Mouse (Mus musculus) frontal cortex, adult 2 months (tissue): ENCODE results near the gene Smyd5. TPM values are rescaled to one million over a fixed set of nuclear protein-coding genes. Genes with fewer than 3 reads are reported as not detected.

Experiments used
- DNase-seq, 2 experiments: peaks; one replicate each; pipeline ENCODE4 v3.0.0; 2022; ENCODE audit warnings: low spot score in 1 of 2; ENCODE audit errors: extremely low spot score in 1 of 2
- polyA plus RNA-seq: library from polyadenylated mRNA; depleted of rRNA; stranded (reverse); fragments of >200 nt; gene quantifications from 2 replicates; pipeline ENCODE4 v1.2.3, GENCODE M21; 2012; rRNA removed

The Smyd5 gene
- 62.9 and 70.6 TPM in 2 replicates for polyA plus RNA-seq

DNA sequence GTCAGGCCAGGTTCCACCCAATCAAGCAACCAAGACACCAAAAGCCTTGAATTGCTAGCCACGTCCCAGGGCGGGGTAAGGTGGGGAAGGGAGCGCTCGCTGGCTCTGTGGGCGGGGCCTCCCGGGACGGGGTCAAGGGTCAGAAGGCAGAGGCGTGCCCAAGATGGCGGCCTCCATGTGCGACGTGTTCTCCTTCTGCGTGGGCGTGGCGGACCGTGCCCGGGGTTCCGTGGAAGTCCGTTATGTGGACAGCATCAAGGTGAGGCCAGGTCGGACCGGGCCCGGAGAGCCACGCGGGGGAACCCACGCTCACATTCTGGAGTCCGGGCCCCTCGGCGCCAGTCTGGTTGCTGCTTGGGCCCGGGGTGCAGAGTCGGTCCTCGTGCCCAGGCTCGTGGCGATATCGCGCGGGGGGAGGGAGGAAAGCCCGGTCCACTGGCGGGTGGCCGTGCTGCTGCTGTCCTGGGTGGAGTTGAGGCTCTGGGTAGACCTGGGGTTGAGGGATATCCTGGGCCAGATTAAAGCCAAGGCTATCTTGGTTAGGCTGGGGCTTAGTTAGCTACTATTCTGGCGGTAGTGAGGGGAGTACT is at the start of gene Smyd5:
Gene Smyd5 (plus strand): TSS at position 148 of the 590 bp plus-strand sequence.
- DNase-seq = peak; percentile 60 to 85

DNA sequence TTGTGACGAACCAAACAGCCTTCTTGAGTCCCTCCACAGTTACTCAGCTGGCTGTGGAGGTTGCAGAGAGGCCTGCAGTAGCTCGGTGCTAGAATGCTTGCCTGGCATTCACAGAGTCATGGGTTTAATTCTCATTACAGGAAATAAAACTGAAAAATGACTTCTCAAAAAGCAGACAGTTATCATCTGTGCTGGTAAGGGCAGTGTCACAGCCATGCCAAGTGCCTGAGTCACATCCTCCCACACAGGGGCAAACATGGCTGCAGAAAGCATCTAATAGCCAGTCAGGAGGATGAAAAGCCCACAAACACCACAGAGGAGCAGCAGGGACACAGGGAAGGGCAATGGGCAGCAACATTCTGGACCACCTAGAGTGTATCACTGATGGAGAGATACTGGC is 49.0 kb upstream of the Smyd5 start:
- no peak for DNase-seq

DNA sequence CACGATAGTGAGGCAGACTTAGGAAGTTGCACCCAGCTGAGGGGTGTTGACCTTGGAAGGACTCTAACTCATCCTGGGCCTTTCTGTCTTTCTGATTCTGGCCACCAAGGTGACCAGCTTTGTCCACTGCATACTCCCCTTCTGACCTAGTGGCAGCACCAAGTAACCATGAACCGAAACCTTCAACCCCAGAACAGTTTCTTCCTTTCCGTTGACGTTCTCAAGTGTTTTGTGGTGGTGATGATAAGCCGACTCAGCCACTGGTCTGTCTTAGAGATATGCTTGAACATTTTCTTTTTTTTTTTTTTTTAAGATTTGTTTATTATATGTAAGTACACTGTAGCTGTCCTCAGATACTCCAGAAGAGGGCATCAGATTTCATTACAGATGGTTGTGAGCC is 43.2 kb upstream of the Smyd5 start:
- no peak for DNase-seq

DNA sequence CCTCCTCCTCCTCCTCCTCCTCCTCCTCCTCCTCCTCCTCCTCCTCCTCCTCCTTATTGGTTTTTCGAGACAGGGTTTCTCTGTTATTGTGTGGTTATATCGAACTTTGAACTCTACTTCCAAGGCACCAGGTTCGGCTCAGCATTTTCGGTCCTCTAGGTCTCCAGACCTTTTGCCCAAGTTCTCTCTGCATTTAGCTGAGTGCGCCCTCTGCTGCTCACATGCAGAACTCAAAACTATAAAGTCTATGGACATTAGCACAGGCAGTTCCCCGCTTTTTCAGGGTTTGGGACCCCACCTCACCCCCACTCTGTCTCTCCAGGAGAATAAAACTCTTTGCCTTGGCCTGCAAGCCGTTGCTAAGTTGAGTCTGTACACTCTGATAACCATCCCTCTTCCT is 40.0 kb upstream of the Smyd5 start:
- peak in 1 of 2 experiments; percentile 84 for DNase-seq

GRCm38 (mm10) chr6:85395360-85395759 is 36.4 kb upstream of the Smyd5 start:
- no peak for DNase-seq

- DNase-seq = peak in 1 of 2 experiments; percentile 77
Measured at GRCm38 (mm10) chr6:85397165-85397564, 34.6 kb upstream of the Smyd5 start.

DNA sequence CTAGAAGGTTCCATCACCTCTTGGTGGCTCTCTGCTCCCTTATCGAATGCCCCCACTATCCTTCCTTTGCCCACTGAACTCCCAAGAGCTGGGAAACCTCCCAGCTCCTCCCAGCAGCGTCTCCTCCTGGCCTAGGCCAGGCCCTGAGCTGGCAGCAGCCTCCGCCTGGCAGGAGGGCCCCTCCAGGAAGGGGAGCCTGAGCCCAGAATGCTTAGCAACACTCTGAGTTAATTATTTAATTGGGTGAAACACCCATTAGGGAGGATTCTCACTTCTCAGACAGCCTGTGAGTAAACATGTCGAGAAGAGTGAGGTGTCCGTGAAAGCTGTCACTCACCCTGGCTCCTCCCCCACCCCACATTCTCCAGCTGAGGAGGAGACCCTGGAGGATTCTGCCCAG is 32.1 kb upstream of the Smyd5 start:
- no peak for DNase-seq

DNA sequence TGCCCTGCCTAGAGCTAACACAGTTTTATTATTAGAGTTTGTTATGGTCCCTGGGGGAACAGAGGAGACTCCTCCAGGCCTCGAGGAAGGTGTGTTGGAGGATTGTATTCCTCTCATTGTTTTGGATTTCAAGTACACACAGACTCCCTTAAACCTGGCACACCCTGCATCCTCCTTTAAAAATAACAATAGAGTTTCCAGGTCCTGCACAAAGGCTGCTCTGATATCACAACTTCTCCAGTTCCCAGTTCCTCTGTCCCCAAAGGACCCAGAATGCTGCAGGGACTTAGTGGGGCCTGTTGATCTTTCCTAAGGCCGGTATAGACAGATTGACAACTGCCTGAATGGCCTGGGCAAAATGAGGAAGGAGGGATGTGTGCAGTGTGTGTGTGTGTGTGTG is 29.2 kb upstream of the Smyd5 start:
- DNase-seq = no peak

DNA sequence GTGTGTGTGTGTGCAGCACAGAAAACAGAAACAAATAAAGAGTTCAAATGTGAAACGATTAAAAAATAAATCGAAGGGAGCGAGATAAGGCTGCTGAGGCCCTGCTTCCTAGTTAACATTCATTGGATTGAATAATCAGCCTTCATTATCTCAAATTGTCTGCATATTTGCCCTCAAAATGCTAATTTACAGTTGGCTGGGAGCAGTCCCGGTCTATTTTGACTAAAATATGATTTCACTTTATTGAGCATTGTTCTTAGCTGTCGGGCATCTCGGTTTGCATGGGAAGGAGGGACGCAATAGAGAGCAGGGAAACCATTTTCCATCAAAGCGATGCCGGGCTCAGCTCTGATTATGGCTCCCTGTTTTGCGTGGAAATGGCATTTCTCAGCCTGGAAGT is 28.8 kb upstream of the Smyd5 start:
- no peak for DNase-seq

GRCm38 (mm10) chr6:85409003-85409402 is 22.8 kb upstream of the Smyd5 start:
- no peak for DNase-seq

DNA sequence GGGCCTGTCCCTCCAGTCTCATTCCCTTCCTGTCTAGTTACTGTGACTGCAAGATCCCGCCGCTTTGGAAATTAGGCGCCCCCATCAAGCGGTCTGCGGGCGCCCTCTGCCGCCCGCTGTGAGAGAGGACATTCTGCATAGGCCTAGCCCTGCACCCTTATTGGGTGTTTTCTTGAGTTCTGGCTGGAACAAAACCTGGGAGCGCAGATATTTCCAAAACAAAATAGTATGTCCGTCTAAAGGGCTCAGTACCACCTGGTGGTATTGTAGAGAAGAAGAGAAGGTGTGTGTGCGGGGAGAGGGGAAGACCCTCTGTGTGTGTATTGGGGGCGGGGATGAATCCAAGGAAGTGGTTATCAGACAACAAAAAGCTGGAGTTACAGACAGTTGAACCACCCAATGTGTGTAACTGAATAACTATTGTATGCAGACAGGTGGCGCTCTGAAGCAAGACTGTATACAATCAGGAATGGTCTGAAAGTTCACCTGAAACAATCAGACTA is 21.0 kb upstream of the Smyd5 start:
- DNase-seq = peak in 1 of 2 experiments; percentile 41

DNA sequence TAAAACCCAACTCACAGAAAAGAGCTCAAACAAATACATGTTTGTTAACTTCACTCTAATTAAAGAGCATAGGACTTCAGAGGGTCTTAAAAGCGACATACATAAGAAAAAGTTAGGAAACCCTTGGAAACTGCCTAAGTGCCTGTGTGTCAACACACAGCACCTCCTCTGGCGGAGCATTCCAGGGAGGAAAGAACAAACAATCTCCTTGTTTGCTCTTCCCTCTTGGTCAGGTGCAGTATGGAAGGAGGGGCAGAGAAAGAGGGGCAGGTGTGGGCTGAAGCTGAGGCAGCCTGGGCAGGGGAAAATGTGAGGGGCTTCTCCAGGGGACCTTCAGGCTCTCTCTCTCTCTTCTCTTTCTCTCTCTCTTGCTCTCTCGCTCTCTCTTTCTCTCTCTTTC is 16.0 kb upstream of the Smyd5 start:
- no peak for DNase-seq

- no peak for DNase-seq
Measured at GRCm38 (mm10) chr6:85419150-85419549, 12.6 kb upstream of the Smyd5 start.

DNA sequence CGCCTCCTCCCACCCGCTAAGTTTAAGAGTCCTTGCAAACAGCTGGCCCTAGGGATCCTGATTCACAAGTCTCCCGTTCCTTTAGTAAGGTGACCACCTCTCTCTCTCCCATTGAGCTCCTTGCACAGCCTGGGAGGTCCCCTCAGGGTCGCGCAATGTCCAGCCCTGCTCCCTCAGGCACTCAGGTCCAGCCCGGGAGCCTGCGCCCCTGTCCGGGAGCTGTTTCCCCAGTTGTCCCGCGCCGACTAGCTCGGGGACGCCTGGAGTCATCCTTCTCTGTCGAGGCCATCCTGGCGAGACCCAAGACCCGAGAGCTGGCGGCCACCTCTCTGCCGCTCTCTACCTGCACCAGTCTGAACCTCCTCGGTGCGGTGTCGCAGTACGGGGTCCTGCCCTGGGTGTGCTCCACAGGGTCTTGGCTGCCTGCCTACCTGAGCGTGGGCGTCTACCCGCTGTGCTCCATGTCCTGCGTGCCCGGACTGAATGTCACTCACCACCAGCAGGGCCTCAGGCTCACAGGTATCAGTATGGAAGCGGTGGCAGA is 7.9 kb upstream of the Smyd5 start, which contains the start of gene Noto:
Gene Noto (plus strand): TSS at position 51 of the 544 bp plus-strand sequence.
- no peak for DNase-seq

DNA sequence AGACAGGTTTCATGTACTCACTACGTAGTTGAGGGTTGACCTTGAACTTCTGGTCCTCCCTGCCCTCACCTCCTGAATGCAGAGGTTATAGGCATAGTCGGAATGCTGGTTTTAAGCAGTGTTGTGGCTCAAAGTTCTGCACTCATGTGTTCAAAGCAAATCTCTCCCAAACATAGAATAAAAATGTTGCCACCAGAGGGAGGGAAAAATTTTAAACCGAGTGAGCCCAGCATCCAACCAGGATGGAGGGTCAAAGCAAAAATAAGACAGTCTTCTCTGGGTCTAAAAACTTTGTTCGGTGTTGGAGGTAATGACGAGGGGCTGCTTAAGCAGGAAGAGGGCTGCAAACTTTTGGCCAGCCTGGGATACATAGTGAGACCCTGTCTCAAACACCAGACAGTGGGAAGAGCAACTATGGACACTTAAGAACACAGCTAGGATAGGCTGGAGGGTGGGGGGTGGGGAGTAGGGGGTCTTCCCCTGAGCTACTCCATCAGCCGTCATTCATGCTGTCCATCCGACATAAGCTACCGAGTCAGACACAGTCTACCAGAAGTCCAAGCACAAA is 431 bp upstream of the Smyd5 start:
- no peak for DNase-seq

GRCm38 (mm10) chr6:85433865-85434264 is 2.1 kb downstream of the Smyd5 start:
- DNase-seq = no peak

DNA sequence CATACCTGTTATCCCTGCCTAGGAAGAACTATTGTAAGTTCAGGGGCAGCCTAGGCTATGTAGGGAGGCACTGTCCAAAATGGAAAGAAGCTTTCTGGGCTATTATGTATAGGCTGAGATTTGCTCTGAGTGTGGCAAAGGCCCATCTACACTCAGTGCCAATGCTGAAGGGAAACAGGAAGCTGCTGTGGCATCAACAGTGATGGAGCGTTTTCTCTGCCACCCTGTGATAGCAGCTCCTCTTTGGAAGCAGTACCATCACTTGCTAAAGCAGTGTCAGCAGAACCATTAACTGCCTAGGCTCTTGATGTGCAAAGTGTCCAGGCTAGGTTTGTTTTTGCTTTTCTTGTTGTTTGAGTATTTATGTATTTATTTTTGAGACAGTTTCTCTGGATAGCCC is 4.4 kb downstream of the Smyd5 start:
- DNase-seq = no peak

DNA sequence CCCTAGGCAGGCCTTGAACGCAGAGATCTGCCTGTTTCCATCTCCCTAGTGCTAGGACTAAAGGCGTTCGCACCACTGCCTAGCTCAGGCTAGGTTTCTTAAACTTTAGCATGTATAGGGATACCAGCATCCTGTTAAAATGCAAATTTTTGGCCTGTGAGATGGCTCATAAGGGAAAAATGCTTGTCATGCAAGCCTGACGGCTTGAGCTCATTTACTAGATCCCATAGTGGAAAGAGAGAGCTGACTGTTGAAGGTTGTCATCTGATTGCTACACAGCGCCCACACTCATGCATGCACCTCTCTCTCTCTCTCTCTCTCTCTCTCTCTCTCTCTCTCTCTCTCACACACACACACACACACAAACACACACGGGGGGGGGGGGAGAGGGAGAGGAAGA is 4.8 kb downstream of the Smyd5 start:
- no peak for DNase-seq

DNA sequence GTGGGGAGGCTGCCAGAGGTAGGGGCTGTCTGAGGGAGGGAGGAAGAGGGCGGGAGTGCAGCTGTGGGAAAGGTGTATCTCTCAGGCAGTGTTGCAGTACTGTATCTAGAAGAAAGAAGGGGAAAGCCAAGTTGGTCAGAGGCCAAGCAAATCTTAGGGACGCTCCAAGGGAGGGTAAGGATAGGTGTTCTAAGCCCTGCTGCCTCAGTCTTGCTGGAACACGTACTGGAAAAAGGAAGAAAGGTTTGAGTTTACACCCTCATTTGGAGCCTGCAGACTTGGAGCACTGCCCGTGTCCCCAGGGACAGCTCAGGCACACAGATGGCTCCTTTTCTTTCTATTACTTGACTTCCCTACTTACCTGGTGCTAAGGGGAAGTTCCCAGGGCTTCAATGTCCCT is 9.4 kb downstream of the Smyd5 start:
- DNase-seq = no peak

GRCm38 (mm10) chr6:85443488-85444233 is 11.9 kb downstream of the Smyd5 start:
- DNase-seq = no peak

DNA sequence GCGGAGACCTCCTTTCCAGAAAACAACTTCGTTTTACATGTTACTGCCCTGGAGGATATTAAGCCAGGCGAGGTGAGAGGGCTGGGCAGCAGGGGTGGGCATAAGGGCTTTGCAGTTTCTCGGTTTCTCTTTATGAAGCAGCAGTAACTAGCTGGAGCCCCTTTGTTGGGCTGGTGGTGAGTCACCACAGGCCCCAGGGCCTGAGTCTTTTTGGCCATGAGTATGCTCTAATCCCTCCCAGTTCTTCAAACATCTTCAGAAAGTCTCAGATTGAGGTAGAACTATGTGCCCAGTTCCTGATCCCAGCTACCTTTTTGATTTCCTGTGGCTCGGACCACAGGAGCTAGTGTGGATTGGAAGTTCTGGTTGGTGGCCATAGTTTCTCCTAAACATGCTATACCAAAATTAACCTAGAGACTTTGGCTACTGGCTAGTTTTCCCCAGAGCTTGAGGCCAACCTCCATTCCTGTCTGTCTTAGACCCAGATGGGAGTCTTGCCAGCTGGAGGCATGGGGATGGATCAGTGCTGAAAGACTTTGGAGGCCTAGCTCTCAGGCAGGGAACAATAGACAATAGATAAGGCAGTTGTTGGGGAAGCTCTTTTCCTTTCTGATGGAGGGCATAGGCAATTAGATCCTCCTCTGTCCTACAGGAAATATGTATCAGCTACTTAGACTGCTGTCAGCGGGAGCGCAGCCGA is 12.6 kb downstream of the Smyd5 start:
- no peak for DNase-seq
